Mouse (Mus musculus) layer of hippocampus, adult 9-11 months (tissue): ENCODE measurements around the gene Cts6.
A peak's percentile ranks its signal among the peaks of the same experiment; 100 is the strongest.
"Not testable (repeated sequence)": the region's sequence is repeated elsewhere in the genome, so short reads cannot be mapped to it uniquely, and the experiment has no call there.

ENCODE experiments used
- DNase-seq: peaks from one replicate; pipeline ENCODE4 v3.0.0; 2022

Gene Cts6

DNA sequence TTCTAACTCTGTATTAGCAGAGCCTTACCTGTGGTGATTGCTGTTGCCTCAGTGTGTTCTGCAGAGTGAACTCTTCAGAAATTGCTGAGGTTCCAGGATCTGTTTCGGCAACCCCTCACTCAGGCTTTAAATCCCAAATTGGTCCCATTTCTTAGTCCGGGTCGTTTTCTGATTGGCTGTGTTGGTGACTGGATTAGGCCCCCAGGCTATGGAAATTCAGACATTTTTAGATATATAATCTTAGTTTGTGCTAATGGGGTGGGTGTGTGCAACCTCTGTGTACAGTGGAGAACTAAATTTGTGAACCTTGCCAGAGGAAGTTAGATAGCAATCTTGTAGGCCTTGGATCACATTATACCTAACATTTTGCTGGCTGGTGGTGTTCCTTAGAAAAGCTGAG, at the start of gene Cts6:
Cts6 (minus strand) TSS at position 101 of the 400 bp plus-strand sequence.
- no peak for DNase-seq

DNA sequence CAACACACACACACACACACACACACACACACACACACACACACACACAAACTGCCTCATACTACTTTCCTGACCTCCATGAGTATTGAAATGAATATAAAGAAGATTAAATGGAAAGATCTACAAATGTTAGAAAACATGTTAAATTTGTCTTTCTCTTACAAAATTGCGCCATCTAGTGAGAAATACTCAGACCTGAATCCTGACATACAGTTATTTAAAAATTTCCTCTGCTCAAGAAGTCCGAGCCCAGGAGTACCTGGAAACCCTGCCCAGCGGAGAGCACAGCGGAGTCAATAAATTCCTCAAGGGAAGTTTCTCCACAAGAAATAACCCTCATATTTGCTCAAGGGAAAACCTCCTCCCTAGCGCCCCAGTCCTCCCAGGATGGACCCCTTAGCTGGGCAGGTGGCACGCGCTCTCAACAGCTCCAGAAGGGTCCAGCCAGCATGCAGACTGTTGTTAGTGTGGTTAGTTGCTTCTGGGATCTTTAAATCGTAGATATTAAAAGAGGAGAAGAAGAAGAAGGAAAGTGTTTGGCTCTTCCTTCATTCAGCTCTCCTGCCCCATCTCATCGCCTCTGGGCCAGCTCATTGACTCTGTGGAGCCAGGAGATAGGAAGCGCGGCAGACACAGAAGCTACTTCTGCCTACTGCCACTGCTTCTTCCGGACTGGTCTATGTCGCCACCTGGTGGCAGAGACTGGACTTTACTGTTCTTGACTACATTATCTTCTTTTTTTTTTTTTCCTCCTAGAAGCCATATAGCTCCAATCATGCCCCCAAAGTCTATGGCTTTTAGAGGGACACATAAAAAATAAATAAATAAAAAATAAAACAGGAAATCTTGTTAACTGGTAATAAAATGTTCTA, 38.1 kb upstream of the Cts6 start:
- DNase-seq = peak; percentile 14

DNA sequence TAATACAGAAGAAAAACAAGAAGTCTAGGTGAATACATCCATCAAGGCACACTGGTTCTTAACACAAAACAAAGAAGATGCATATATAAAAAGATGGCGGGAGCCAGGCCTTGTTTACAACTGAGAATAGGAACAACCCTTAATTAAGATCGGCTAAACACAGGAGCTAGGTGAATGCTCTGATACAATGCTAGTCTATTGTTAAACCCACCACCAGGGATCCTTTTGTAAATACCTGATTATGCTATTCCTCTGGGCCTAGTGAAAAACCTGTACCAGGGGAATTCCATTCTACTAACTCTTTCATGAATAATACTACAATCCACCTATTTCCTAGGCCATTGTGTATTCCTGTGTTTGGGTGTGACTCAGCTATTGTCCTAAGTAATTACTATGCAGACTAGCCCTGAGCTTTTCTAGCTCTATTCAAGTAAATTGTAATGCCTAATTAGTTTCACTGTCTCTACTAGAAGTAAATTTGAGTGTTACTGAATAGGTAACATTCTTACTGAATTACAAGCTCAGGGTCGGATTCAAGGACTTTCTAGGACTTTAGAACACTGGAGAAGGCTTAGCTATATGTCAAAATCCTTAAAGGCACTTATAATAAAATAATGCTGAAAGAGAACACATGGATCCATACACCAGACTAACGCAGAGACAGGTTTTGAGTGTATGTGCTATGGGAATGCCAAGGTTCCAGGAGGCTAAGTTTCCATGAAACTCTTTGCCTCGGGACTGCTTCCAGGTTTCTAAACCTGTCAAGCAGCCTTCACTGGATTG, 17.9 kb downstream of the Cts6 start:
- DNase-seq = not testable (repeated sequence)

DNA sequence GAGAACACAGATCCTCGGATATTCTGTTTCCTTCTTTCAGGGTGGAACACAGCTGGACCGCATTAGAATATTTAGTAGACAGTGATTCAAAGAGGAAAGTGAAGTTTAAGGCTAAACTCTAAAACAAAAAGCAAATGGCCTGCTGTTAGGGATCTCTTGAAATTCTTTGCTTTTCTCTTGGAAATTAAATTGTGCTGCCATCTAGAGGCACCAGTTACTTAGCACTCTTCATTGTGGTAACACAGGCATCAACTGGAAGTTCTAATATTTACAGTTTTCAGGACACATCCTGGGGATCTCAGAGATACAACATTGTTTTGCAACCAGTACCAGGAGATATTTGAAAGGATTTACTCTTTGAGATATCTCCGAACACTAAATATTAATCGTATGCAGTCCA, 38.6 kb downstream of the Cts6 start:
- no peak for DNase-seq

DNA sequence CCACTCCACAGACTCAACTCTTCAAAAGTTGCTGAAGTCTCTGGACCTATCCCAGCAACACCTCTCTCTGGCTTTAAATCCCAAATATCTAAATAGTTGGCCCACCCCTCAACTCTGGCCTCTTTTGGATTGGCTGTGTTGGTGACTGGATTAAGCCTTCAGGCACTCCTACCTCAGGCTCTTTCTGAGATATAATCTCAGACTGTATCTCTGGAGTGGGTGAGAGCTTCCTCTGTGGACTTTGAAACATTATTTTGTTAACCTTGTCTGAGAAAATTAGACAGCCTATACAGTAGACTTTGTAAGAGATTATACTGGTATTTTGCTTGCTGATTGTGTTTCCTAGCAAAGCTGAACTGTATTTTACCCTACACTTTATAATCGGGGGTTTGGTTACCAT, 39.1 kb downstream of the Cts6 start, which contains the start of gene Ctsr:
Ctsr (minus strand) TSS at position 101 of the 400 bp plus-strand sequence.
- DNase-seq = no peak
